In the genomic region with DNA sequence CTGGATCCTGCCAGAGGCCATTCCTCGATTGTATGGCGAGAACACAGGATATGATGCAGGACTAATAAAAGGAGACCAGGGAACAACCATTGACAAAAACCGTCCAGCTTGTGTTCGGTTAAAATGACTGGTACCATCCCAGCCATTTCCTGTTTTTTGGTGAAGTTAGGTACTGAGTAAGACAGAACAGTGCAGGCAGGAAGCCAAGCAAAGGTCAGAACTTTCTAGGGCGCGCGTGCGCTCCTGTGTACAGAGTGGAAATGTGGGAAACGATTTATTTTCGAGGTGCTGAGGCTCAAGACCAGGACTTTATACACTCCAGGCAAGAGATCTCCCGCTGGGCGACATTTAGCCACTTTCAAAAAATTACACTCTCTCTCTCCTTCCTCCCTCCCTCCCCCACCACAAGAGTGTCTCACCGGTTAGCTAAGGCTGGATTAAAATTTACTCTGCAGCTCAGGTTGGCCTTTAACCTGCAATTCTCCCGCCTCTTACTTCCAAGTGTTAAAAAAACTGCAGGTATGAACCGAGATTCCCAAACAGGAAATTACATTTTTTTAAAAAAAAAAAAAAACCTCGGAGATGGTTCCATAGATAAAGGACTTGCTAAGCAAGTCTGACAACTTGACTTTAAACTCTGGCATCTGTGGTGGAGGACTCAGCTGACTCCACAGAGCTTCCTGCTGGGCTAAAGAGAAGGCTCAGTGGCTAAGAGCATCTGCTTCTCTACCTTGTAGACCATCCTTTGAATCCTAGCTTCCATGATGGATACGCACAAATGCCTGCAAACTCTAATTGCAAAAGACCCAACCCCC, we compare ENCODE assay signal across 9 mouse cellular contexts. TPM values are rescaled to one million over a fixed set of nuclear protein-coding genes. Genes with fewer than 3 reads are reported as not detected.
DNase-seq lines count a peak whose midpoint lies in the region; ATAC-seq and TF ChIP-seq lines count a peak whose summit lies in the region.
"Had no signal": no experiment of that assay in that cellular context is flagged by ENCODE, and none has a peak within 500 bp of the region (broad histone marks: within the 10 kb centered on the region; RNA-seq: fewer than 3 reads in every experiment).

No protein-coding gene starts in this region.

- no peak for TF ChIP-seq CTCF in spleen, adult 2 months (IDR thresholded peaks at IDR 0.05; ENCODE audit: extremely low read depth, insufficient read depth, insufficient read length, insufficient replicate concordance)

- no peak overlapping the region for H3K9ac ChIP-seq in lung, embryonic 15.5 days

- ATAC-seq in lung, embryonic 15.5 days (ENCODE audit: borderline replicate concordance, extremely low read depth, low FRiP score, low TSS enrichment) = no peak

- H3K4me2 ChIP-seq in lung, embryonic 15.5 days = no peak overlapping the region

- no peaks in the 10 kb centered on the region for H3K27me3 ChIP-seq in spleen, adult 2 months (ENCODE audit: control insufficient read depth, insufficient read depth, low read length)
- no peaks in the 10 kb centered on the region for H3K27me3 ChIP-seq in lung, embryonic 15.5 days
- H3K27me3 ChIP-seq: megakaryocyte, embryonic 14.5 days had no signal

- WGBS in spleen, adult 2 months = 21% methylated on average over 17 of the region's 17 CpGs
- WGBS in lung, embryonic 15.5 days = 58% methylated on average over 17 of the region's 17 CpGs

- DNase-seq in spleen, adult 2 months (ENCODE audit: low read depth in 1 of 2, low spot score in 2 of 2) = peak in 1 of 2 experiments; percentile 37
- DNase-seq in spleen, adult 12 weeks (ENCODE audit: low spot score) = no peak
- DNase-seq in heart, postnatal 4 days = peak; percentile 20
- DNase-seq in thymus, postnatal 36 days = peak; percentile 52 to 61
- DNase-seq in cerebellum, adult 11-12 months = no peak
- DNase-seq in neural tube, embryonic 10.5 days (ENCODE audit: extremely low spot score, low spot score) = no peak
- no peak for DNase-seq in right cerebral cortex, postnatal 10 days (ENCODE audit: low spot score in 2 of 2)

- H3K9me3 ChIP-seq in lung, embryonic 15.5 days = no peaks in the 10 kb centered on the region
- H3K9me3 ChIP-seq: megakaryocyte, embryonic 14.5 days had no signal

- H3K4me1 ChIP-seq in spleen, adult 2 months (ENCODE audit: control insufficient read depth, insufficient read depth, insufficient read length) = no peaks in the 10 kb centered on the region; the same call in 1 of the 2 replicates
- H3K4me1 ChIP-seq in lung, embryonic 15.5 days = peaks cover 10% of the 10 kb centered on the region; the same call in 1 of the 2 replicates

- 0 out of 2 replicates have a peak overlapping the region, but pooled peaks have one; percentile 3 for H3K4me3 ChIP-seq in spleen, adult 2 months (ENCODE audit: extremely low read depth, insufficient read depth, insufficient read length)
- H3K4me3 ChIP-seq in lung, embryonic 15.5 days = no peak overlapping the region
- H3K4me3 ChIP-seq: megakaryocyte, embryonic 14.5 days had no signal

- peaks cover 19% of the 10 kb centered on the region for H3K36me3 ChIP-seq in spleen, adult 2 months (ENCODE audit: control insufficient read depth, insufficient read depth, low read length)
- H3K36me3 ChIP-seq in lung, embryonic 15.5 days = peaks cover 53% of the 10 kb centered on the region

- peak overlapping the region; percentile 81 for H3K27ac ChIP-seq in spleen, adult 2 months (ENCODE audit: insufficient read depth, low read length)
- peak overlapping the region; percentile 57 for H3K27ac ChIP-seq in lung, embryonic 15.5 days

- no peak for TF ChIP-seq POLR2A in spleen, adult 2 months (IDR thresholded peaks at IDR 0.05; ENCODE audit: low read depth, low read length)

RNA-seq across cellular contexts. Expression of a gene that starts 8.7 kb away (rescaled TPM):
- polyA plus RNA-seq in spleen, adult 2 months (2012; rRNA removed) = 16.8 and 18.8 TPM in 2 replicates
- 10 to 100 TPM; 45.7 to 46.8 TPM for total RNA-seq in heart, postnatal 4 days (2021)
- 33.2 and 35.7 TPM in 2 replicates for polyA plus RNA-seq in lung, embryonic 15.5 days (2015; fragmentation: Nextera tagmentation; extraction: Ambion mirVana)

RNA-seq across cellular contexts. Expression of a gene that starts 11.7 kb away (rescaled TPM):
- 18.1 and 22.7 TPM in 2 replicates for polyA plus RNA-seq in spleen, adult 2 months (2012; rRNA removed)
- 10 to 100 TPM; 26.2 to 29.6 TPM for total RNA-seq in heart, postnatal 4 days (2021)
- polyA plus RNA-seq in lung, embryonic 15.5 days (2015; fragmentation: Nextera tagmentation; extraction: Ambion mirVana) = 88.9 and 95.6 TPM in 2 replicates

RNA-seq across cellular contexts. Expression of a gene that starts 11.8 kb away (rescaled TPM):
- 4.2 and 4.7 TPM in 2 replicates for polyA plus RNA-seq in spleen, adult 2 months (2012; rRNA removed)
- total RNA-seq in heart, postnatal 4 days (2021) = 1 to 10 TPM; 9.8 to 9.9 TPM
- polyA plus RNA-seq in lung, embryonic 15.5 days (2015; fragmentation: Nextera tagmentation; extraction: Ambion mirVana) = 29.8 and 30.3 TPM in 2 replicates

Comparison
In these comparisons a context has a peak if more than half of its experiments do, and no peak if none do; other contexts are left out.
1. DNase-seq: peak in heart, postnatal 4 days (single experiment) and thymus, postnatal 36 days (2 of 2); none in spleen, adult 12 weeks (single experiment), cerebellum, adult 11-12 months (single experiment), neural tube, embryonic 10.5 days (single experiment) and right cerebral cortex, postnatal 10 days (0 of 2).